ENCODE assay signal across 14 mouse cellular contexts in the genomic region with DNA sequence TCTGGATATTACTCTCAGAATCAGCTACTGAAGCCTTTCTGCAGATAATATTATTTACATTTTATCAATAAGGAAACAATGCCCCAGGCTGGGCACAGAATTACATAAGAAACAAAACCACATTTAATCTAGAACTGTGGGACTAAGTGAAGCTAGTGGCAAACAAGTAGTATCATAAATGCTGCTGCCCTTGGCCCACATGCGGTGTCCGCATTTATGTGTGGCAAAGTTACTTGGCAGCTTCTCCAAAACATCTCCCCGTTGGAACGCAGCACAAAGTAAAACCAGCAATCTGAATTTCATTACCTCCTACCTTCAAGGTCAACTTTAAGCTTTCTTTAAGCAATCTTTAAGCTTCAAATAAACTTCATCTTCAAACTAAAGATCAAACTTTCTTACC. TPM values are rescaled to one million over a fixed set of nuclear protein-coding genes. Genes with fewer than 3 reads are reported as not detected.
DNase-seq lines count a peak whose midpoint lies in the region.
"Had no signal": no experiment of that assay in that cellular context is flagged by ENCODE, and none has a peak within 500 bp of the region (broad histone marks: within the 10 kb centered on the region; RNA-seq: fewer than 3 reads in every experiment).

No protein-coding gene starts in this region.

- intact Hi-C loops in heart, postnatal 10 days (cut with DNase I): no loop called here

- peak; percentile 11 to 18 for DNase-seq in heart, postnatal 10 days
- no peak for DNase-seq in heart, adult 11 months
- peak; percentile 10 for DNase-seq in ovary, adult 18-20 months (ENCODE audit: low spot score)
- no peak for DNase-seq in ovary, postnatal 14 days (ENCODE audit: low spot score)
- peak; percentile 44 to 48 for DNase-seq in adrenal gland, postnatal 36 days
- no peak for DNase-seq in retina, postnatal 1 day
- DNase-seq in cerebellum, adult 9-11 months: no peak
- DNase-seq: cerebellum, adult 11 months; cerebellum, postnatal 14 days; kidney, adult 18-20 months; kidney, postnatal 25 days; lung, postnatal 4 days; spleen, adult 18-20 months; thymus, adult 18-20 months had no signal

RNA-seq across cellular contexts. Expression of gene Ankrd17, which starts 25.5 kb away (rescaled TPM):
- total RNA-seq in heart, postnatal 10 days (2021): 10 to 100 TPM; 82.1 to 82.4 TPM
- total RNA-seq in adrenal gland, postnatal 36 days (2021): 10 to 100 TPM; 88.8 to 91.5 TPM

RNA-seq across cellular contexts. Expression of gene Gm9958, which starts 26.2 kb away (rescaled TPM):
- 1 to 10 TPM in 1 of 2 experiments, under 1 TPM in 1; 0.86 to 1.5 TPM for total RNA-seq in heart, postnatal 10 days (2021)
- 1 to 10 TPM; 2.2 to 3.4 TPM for total RNA-seq in adrenal gland, postnatal 36 days (2021)

Comparison
In these comparisons a context has a peak if more than half of its experiments do, and no peak if none do; other contexts are left out.
1. DNase-seq: peak in heart, postnatal 10 days (2 of 2), ovary, adult 18-20 months (single experiment) and adrenal gland, postnatal 36 days (2 of 2); none in heart, adult 11 months (single experiment), ovary, postnatal 14 days (single experiment), retina, postnatal 1 day (single experiment) and cerebellum, adult 9-11 months (single experiment).